Mouse (Mus musculus) skeletal muscle tissue, adult 2 months (tissue): ENCODE measurements around the gene Adamts5.

Experiments used
- DNase-seq: peaks from one replicate; pipeline ENCODE4 v3.0.0-alpha.2; 2012; ENCODE audit warnings: low read depth, low spot score

Gene Adamts5

GRCm38 (mm10) chr16:85822330-85822916 is 79.2 kb downstream of the Adamts5 start:
- DNase-seq, result no peak

GRCm38 (mm10) chr16:85819808-85820458 is 81.7 kb downstream of the Adamts5 start:
- DNase-seq, result no peak

- DNase-seq, result no peak
Observed at GRCm38 (mm10) chr16:85814116-85814515, 87.5 kb downstream of the Adamts5 start.

- DNase-seq, result no peak
Observed at GRCm38 (mm10) chr16:85807626-85808025, 94.0 kb downstream of the Adamts5 start.

GRCm38 (mm10) chr16:85807072-85807471 is 94.6 kb downstream of the Adamts5 start:
- DNase-seq, result no peak
